Mouse (Mus musculus) forebrain, embryonic 11.5 days (tissue): ENCODE measurements around the gene Nfe2l2. TPM values are rescaled to one million over a fixed set of nuclear protein-coding genes. Genes with fewer than 3 reads are reported as not detected.
"Not testable (repeated sequence)": the region's sequence is repeated elsewhere in the genome, so short reads cannot be mapped to it uniquely, and the experiment has no call there.

Experiments used
- ATAC-seq: fragments of 200-750 bp; cut with Nextera tagmentation; replicated peaks from 2 replicates; pipeline ENCODE4 v1.8.0; 2017; ENCODE audit warnings: moderate TSS enrichment; ENCODE audit not compliant: low FRiP score
- DNase-seq: peaks from one replicate; pipeline ENCODE4 v3.0.0-alpha.2; 2017; ENCODE audit warnings: low spot score
- H3K27ac ChIP-seq: fragments of 300-500 bp; sonication (generic); 2 replicates; pipeline ENCODE4 v1.5.1; 2014; ENCODE audit warnings: low read depth, low read length
- H3K27me3 ChIP-seq: fragments of 300-500 bp; sonication (generic); 2 replicates; pipeline ENCODE4 v1.6.1; 2014; ENCODE audit warnings: mild to moderate bottlenecking, low read length, mixed read lengths; ENCODE audit not compliant: control insufficient read depth, insufficient read depth
- H3K36me3 ChIP-seq: fragments of 300-500 bp; sonication (generic); 2 replicates; pipeline ENCODE4 v1.6.1; 2014; ENCODE audit warnings: mild to moderate bottlenecking, low read length, moderate library complexity, mixed read lengths; ENCODE audit not compliant: control insufficient read depth, insufficient read depth
- H3K4me1 ChIP-seq: fragments of 300-500 bp; sonication (generic); replicated peaks from 2 replicates; pipeline ENCODE4 v1.6.1; 2014; ENCODE audit warnings: low read length, mixed read lengths; ENCODE audit not compliant: control insufficient read depth, insufficient read depth
- H3K4me2 ChIP-seq: fragments of 300-500 bp; sonication (generic); 2 replicates; pipeline ENCODE4 v1.6.1; 2014; ENCODE audit warnings: low read depth, mild to moderate bottlenecking, low read length, moderate library complexity, mixed read lengths; ENCODE audit not compliant: severe bottlenecking
- H3K4me3 ChIP-seq: fragments of 300-500 bp; sonication (generic); 2 replicates; pipeline ENCODE4 v1.5.1; 2014; ENCODE audit warnings: low read depth, low read length
- H3K9ac ChIP-seq: fragments of 300-500 bp; sonication (generic); 2 replicates; pipeline ENCODE4 v1.6.1; 2014; ENCODE audit warnings: low read length
- H3K9me3 ChIP-seq: fragments of 300-500 bp; sonication (generic); 2 replicates; pipeline ENCODE4 v1.6.1; 2016; ENCODE audit warnings: low read length, mixed read lengths; ENCODE audit not compliant: control insufficient read depth
- WGBS: fragments of 180-500 bp; shearing (Covaris S2); extraction: QIAGEN DNeasy Blood & Tissue Kit; methylation state at CpG from one replicate; pipeline ENCODE4 v1.1.7; 2014; 5-methylcytosine and 5-hydroxymethylcytosine counted together
- polyA plus RNA-seq: library from polyadenylated mRNA; unstranded; fragments of >200 nt; fragmentation: Nextera tagmentation; extraction: Ambion mirVana; gene quantifications from 2 replicates; pipeline ENCODE4 v1.2.1, GENCODE M21; 2014

Gene Nfe2l2
- polyA plus RNA-seq, 1 experiment from 2014 or later, result 26.8 TPM

- no peak for DNase-seq
- ATAC-seq, result no peak
Measured at GRCm38 (mm10) chr2:75695676-75696350, 8.6 kb downstream of the Nfe2l2 start.

GRCm38 (mm10) chr2:75694926-75695325 lies 9.5 kb downstream of the Nfe2l2 start:
- not testable (repeated sequence) for H3K27ac ChIP-seq, DNase-seq, H3K4me2 ChIP-seq, ATAC-seq, H3K9me3 ChIP-seq, H3K4me1 ChIP-seq, H3K9ac ChIP-seq, H3K27me3 ChIP-seq, H3K4me3 ChIP-seq, H3K36me3 ChIP-seq
- WGBS, result 95% methylated on average over 3 of the region's 3 CpGs

More at GRCm38 (mm10) chr2:75695676-75696350, 8.6 kb downstream of the Nfe2l2 start:
- WGBS, result 63% methylated on average over 9 of the region's 9 CpGs
- H3K4me2 ChIP-seq, result no peak overlapping the region
- H3K4me3 ChIP-seq, result no peak overlapping the region
- no peaks in the 10 kb centered on the region for H3K27me3 ChIP-seq
- no peak overlapping the region for H3K9ac ChIP-seq
- no peaks in the 10 kb centered on the region for H3K4me1 ChIP-seq
- H3K9me3 ChIP-seq, result no peaks in the 10 kb centered on the region
- no peak overlapping the region for H3K27ac ChIP-seq
- H3K36me3 ChIP-seq, result no peaks in the 10 kb centered on the region

GRCm38 (mm10) chr2:75692369-75692768 lies 12.1 kb downstream of the Nfe2l2 start:
- no peak for ATAC-seq
- Histone ChIP-seq H3K27ac (no peak overlapping the region), H3K27me3 (no peaks in the 10 kb centered on the region), H3K36me3 (no peaks in the 10 kb centered on the region), H3K4me1 (no peaks in the 10 kb centered on the region), H3K9me3 (no peaks in the 10 kb centered on the region), H3K4me2 (no peak overlapping the region), H3K4me3 (no peak overlapping the region), H3K9ac (no peak overlapping the region)
- 92% methylated on average over 6 of the region's 6 CpGs for WGBS
- DNase-seq, result no peak

DNA sequence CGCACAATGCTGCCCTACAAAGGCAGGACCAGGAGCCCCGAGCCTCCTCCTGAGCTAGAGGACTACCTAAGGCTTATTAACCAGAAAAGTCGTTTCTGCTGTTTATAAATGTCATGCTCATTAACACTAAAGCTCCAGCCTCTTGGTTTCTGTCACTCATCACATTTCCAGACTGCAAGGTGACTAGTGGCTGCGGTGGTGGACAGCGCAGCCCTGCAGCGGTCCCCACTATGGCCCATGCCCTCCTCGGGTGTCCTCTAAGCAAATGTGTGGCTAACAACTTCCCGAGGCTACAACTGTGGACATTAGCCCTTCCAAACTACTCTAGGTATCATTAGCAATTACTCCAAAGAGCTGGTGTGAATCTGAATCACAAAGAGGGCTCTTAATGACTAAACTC lies 13.1 kb downstream of the Nfe2l2 start:
- Histone ChIP-seq H3K9ac (no peak overlapping the region), H3K4me1 (no peaks in the 10 kb centered on the region), H3K27ac (no peak overlapping the region), H3K4me3 (no peak overlapping the region), H3K9me3 (no peaks in the 10 kb centered on the region), H3K27me3 (no peaks in the 10 kb centered on the region), H3K4me2 (no peak overlapping the region), H3K36me3 (no peaks in the 10 kb centered on the region)
- DNase-seq (no peak), ATAC-seq (no peak)
- WGBS, result 81% methylated on average over 8 of the region's 8 CpGs

DNA sequence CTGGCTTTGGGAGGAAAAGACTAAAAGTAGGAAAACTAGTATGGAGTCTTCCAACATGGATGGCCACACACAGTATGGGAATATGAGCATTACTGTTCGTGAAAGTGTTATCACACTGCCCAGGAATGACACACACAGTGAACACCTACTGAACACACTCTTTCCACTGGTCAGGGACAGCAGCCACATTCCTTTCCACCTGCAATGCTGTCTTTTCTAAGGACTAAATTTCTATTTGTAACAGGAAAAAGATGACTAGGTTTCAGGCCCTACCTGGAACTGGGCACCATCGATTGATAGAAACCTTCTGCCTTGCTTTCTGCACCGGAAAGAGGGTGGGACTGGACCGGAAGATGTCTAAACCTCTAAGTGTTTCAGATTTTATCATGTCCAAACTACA lies 13.8 kb downstream of the Nfe2l2 start:
- no peaks in the 10 kb centered on the region for H3K27me3 ChIP-seq
- no peak for DNase-seq
- H3K9ac ChIP-seq, result no peak overlapping the region
- 95% methylated on average over 4 of the region's 4 CpGs for WGBS
- H3K4me3 ChIP-seq, result no peak overlapping the region
- no peaks in the 10 kb centered on the region for H3K9me3 ChIP-seq
- no peak overlapping the region for H3K27ac ChIP-seq
- no peak for ATAC-seq
- no peak overlapping the region for H3K4me2 ChIP-seq
- H3K4me1 ChIP-seq, result no peaks in the 10 kb centered on the region
- no peaks in the 10 kb centered on the region for H3K36me3 ChIP-seq

- Histone ChIP-seq H3K9ac (no peak overlapping the region), H3K36me3 (no peaks in the 10 kb centered on the region), H3K27ac (no peak overlapping the region), H3K4me1 (no peaks in the 10 kb centered on the region), H3K27me3 (no peaks in the 10 kb centered on the region), H3K9me3 (no peaks in the 10 kb centered on the region), H3K4me2 (no peak overlapping the region), H3K4me3 (no peak overlapping the region)
- DNase-seq (no peak), ATAC-seq (no peak)
- WGBS, result 85% methylated on average over 10 of the region's 10 CpGs
Measured at GRCm38 (mm10) chr2:75689482-75690158, 14.8 kb downstream of the Nfe2l2 start.

DNA sequence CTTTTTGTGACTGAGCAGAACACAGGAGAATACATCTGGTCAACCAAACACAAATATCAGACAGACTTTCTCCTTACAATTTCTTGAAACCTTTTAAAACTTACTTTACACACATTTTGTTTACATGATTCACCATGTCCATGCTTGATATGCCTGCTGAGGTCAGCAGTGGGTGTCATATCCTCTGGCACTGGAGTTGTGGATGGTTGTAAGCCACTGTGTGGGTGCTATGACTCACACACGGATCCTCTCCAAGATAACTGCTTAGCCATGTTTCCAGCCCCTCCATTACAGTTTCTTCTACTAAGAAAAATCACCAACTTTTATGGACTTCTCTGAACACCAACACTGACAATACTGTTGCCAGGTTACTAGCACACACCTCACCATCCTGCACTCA lies 15.5 kb downstream of the Nfe2l2 start:
- DNase-seq, result no peak
- H3K9me3 ChIP-seq, result no peaks in the 10 kb centered on the region
- ATAC-seq, result no peak
- H3K27me3 ChIP-seq, result no peaks in the 10 kb centered on the region
- WGBS, result 91% methylated on average over 1 of the region's 1 CpGs
- no peak overlapping the region for H3K4me2 ChIP-seq
- H3K9ac ChIP-seq, result no peak overlapping the region
- H3K4me3 ChIP-seq, result no peak overlapping the region
- no peaks in the 10 kb centered on the region for H3K36me3 ChIP-seq
- no peaks in the 10 kb centered on the region for H3K4me1 ChIP-seq
- no peak overlapping the region for H3K27ac ChIP-seq

DNA sequence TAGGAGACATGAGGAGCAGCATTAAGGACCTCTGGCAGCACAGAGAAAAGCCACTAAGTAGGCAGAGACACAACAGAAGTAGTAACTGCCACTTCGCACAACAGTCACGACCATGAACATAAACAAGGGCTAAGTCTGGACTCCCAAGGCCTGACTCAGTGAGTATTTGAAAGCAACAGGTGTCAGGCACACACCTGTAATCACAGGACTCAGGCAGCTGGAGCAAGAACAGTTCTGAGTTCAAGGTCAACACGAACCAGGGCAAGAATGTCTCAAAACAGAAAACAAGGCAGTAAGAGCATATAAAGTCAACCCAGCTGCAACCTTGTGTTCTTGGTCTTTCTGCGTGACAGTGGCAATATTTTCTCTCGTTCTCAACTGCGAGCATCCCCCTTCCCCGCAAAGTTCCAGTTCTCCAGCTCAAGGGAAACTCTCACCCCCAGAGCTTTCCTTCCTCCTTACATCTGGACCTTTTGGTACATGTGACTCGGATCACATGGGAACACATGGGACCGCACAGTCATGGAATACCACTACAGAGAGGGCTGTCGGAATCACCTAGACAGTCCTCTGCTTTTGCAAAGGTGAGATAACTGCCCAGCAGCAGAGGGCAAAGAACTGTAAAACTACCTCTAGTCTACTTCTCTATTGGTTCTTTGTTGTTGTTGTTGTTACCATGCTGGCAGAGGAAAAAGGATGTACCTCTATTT lies 17.2 kb downstream of the Nfe2l2 start:
- H3K9me3 ChIP-seq, result no peaks in the 10 kb centered on the region
- no peaks in the 10 kb centered on the region for H3K4me1 ChIP-seq
- H3K4me3 ChIP-seq, result no peak overlapping the region
- H3K9ac ChIP-seq, result no peak overlapping the region
- WGBS, result 93% methylated on average over 10 of the region's 10 CpGs
- DNase-seq (no peak), ATAC-seq (no peak)
- H3K27ac ChIP-seq, result no peak overlapping the region
- H3K4me2 ChIP-seq, result no peak overlapping the region
- no peaks in the 10 kb centered on the region for H3K36me3 ChIP-seq
- no peaks in the 10 kb centered on the region for H3K27me3 ChIP-seq
